Mouse (Mus musculus) lung, adult 2 months (tissue): ENCODE results near the gene Dpep2nb. TPM values are rescaled to one million over a fixed set of nuclear protein-coding genes. Genes with fewer than 3 reads are reported as not detected.
A peak's percentile ranks its signal among the peaks of the same experiment; 100 is the strongest.

ENCODE experiments used
- DNase-seq: peaks from one replicate; pipeline ENCODE4 v3.0.0; 2022
- H3K4me1 ChIP-seq: fragments of 200-500 bp; 2 replicates; pipeline ENCODE4 v1.6.1; 2011; ENCODE audit warnings: low read length; ENCODE audit not compliant: control insufficient read depth, insufficient read depth
- H3K4me3 ChIP-seq: fragments of 200-500 bp; replicated peaks from 2 replicates; pipeline ENCODE3; 2011; ENCODE audit warnings: low read depth, mild to moderate bottlenecking, control low read depth, low read length; ENCODE audit errors: extremely low read depth
- CTCF ChIP-seq: fragments of 200-500 bp; IDR thresholded peaks from 2 replicates; pipeline ENCODE4 v1.5.1; 2011; ENCODE audit warnings: mild to moderate bottlenecking, low read length, control low read depth; ENCODE audit not compliant: insufficient read depth
- POLR2A ChIP-seq: fragments of 200-500 bp; IDR thresholded peaks from 2 replicates; pipeline ENCODE4 v1.6.1; 2011; ENCODE audit warnings: low read depth, mild to moderate bottlenecking, control low read depth, low read length, borderline replicate concordance; ENCODE audit errors: extremely low read depth
- WGBS: fragments of 180-500 bp; shearing (Covaris S2); methylation state at CpG from one replicate; pipeline ENCODE4 v1.1.7; 2018; 5-methylcytosine and 5-hydroxymethylcytosine counted together
- polyA plus RNA-seq: library from polyadenylated mRNA; depleted of rRNA; stranded (reverse); fragments of >200 nt; gene quantifications from 2 replicates; pipeline ENCODE4 v1.2.3, GENCODE M21; 2012

The Dpep2nb gene
- polyA plus RNA-seq, 1 experiment: not detected

DNA sequence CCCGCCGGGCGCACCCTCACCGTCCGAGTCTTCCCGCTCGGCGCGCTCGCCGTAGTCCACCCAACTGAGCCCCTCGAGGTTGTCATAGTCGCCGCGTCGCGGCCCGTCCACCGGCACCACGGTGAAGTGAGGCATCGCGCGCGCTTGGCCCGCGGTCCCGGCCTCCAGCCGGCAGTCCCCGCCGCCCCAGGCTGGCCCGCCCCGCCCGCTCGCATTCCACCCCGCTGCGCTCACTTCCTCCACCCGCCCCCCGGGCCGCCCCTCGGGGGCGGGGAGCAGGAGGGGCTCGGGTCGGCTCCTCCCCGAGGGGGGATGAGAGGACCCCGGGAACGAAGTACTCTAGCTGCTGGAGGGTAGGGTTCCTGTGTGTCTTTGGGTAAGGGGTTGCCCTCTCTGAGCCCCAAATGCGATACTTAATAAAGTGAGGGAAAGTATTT, 39.9 kb downstream of the Dpep2nb start, which contains the start of gene Slc12a4:
Gene Slc12a4 (minus strand): TSS at position 193 of the 437 bp plus-strand sequence.
- Histone ChIP-seq H3K4me1 (peaks cover 17% of the 10 kb centered on the region), H3K4me3 (peak within 1 kb of the TSS; percentile 79)
- TF ChIP-seq CTCF (no peak), POLR2A (peak; percentile 76)
- under 1% methylated on average over 46 of the region's 47 CpGs for WGBS
- peak; percentile 82 for DNase-seq

DNA sequence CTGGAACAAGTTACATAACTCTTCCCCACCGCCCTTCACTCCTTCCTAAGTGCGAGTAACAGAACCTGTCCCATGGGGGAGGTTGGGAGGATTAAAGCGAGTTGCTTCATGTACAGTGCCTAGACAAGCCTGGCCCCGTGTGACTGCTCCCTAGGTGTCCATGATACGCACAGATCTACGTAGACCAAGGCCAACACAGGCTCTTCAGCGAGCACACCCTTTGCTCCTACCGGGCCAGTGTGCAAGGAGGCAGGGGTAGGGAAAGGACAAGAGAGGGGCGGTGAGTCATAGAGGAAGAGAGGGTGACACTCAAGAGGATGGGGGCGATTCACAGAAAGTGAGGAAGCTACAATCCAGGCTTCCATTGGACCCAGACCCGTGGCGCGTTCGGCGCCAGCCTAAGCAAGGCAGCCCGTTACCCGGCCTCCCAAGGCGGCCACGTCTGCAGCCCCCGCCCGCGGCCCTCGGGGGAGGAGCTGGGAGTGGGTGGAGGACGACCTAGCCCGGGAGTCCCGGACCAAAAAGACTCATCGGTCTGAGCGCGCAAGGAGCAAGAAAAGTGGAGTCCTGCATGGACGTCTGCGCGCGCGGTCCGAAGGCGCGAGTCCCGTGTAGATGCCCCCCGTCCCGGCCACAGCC, 40.4 kb downstream of the Dpep2nb start:
- under 1% methylated on average over 40 of the region's 40 CpGs for WGBS
- TF ChIP-seq CTCF (no peak), POLR2A (no peak)
- Histone ChIP-seq H3K4me3 (peak overlapping the region; percentile 75), H3K4me1 (peaks cover 17% of the 10 kb centered on the region)
- no peak for DNase-seq

DNA sequence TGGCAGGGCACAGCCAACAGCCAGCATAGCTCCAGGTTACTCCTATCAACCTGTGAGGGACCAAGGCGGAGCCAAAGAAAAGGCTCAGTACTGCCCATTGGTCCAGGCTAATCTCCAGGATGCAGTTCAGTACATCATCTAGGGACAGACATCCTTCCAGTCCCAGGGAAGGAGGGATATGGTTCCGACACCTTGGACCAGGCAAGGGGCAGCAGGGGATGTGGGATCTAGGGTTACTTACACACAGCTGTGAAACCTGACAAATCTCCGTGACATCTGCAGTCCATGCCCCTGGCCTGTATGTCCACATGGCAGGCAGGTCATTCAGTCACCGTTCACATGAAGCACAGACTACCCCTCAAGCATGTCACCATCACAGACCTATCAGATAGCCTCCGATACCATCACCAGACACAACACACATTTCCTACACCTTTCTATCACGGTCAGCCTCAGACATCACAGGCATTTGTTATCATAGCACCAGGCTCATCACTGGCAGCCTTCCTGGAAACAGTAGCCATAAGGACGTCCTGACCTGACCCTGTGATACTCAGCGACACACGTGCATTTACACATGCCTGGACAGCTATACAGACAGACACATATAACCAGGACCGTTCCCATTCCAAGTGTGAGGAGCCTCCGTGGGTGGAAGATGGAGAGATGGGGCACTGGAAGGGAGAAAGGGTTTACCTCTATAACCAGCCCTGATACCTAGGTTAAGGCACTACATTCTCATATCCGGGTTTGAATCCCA, 41.1 kb downstream of the Dpep2nb start:
- Histone ChIP-seq H3K4me3 (peak overlapping the region; percentile 75), H3K4me1 (peaks cover 17% of the 10 kb centered on the region)
- TF ChIP-seq POLR2A (no peak), CTCF (no peak)
- 47% methylated on average over 12 of the region's 12 CpGs for WGBS
- DNase-seq: no peak

- no peak for TF ChIP-seq CTCF
- WGBS: 93% methylated on average over 10 of the region's 10 CpGs
- H3K4me3 ChIP-seq: no peak overlapping the region
- DNase-seq: no peak
- peaks cover 13% of the 10 kb centered on the region for H3K4me1 ChIP-seq
These were observed 44.2 kb downstream of the Dpep2nb start for GRCm38 (mm10) chr8:105961536-105961935.

DNA sequence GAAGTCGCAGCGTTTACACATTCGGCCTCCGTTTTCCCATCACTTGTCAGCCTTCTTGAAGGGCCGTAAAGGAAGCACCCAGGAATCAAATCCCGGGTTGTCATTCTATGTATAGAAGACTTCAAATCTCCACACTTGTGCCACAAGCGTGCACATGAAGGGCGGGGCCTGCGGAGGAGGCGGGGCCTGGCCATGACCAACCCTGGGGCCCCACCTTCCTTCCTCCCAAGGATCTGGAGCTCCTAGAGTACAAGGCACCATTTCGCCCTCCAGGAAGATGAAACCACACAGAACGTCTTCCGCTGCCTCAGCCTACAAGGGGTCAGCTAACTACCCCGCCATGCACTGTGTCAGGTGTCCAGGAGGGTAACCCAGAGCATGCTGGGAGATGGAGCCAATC, 44.7 kb downstream of the Dpep2nb start:
- 84% methylated on average over 14 of the region's 14 CpGs for WGBS
- Histone ChIP-seq H3K4me3 (no peak overlapping the region), H3K4me1 (peaks cover 11% of the 10 kb centered on the region)
- TF ChIP-seq CTCF: no peak
- no peak for TF ChIP-seq POLR2A
- DNase-seq: no peak

DNA sequence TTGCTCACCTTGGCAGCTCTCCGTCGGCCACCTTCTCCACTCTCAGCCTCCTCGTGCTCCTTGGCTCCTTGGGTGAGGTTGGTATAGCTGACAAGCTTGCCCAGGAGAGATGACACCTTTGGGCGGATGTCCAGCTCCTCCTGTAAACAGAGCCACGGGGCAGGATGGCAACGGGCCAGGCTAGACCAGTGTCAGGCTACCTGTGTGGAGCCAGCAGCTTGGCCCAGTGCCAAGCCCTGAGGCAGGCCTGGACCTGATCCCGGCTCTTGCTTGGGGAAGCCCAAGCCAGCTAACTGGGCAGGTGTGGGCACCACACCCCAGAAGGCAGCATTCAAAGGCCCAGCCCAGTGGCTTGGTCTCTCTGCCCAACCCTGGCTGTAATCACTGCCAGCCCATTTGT, 46.4 kb downstream of the Dpep2nb start:
- no peak for TF ChIP-seq CTCF
- TF ChIP-seq POLR2A: no peak
- WGBS: 54% methylated on average over 7 of the region's 7 CpGs
- Histone ChIP-seq H3K4me1 (peaks cover 5% of the 10 kb centered on the region), H3K4me3 (no peak overlapping the region)
- DNase-seq: peak; percentile 50

DNA sequence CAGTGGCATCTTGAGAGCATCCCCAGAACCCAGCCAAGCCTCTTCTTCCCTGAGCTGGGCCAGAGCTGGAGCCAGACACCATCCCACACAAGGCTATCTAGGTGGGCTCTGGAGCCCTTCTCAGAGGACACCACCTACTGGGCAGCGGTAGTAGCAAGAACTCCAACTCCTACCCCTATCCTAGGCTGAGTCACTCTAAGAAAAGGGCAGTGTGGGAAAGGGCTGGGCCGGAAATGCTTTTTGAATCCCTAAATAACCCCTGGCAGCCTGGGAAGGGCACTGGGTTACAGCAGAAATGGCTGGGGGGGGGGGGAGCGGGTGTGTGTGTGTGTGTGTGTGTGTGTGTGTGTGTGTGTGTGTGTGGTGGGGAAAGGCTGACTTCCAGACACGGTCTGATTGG, 48.0 kb downstream of the Dpep2nb start:
- DNase-seq: no peak
- H3K4me1 ChIP-seq: peaks cover 2% of the 10 kb centered on the region; the same call in 1 of the 2 replicates
- WGBS: 35% methylated on average over 3 of the region's 4 CpGs
- no peak overlapping the region for H3K4me3 ChIP-seq
- TF ChIP-seq CTCF (0 out of 2 replicates have a peak, but pooled peaks have one; percentile 10), POLR2A (no peak)

DNA sequence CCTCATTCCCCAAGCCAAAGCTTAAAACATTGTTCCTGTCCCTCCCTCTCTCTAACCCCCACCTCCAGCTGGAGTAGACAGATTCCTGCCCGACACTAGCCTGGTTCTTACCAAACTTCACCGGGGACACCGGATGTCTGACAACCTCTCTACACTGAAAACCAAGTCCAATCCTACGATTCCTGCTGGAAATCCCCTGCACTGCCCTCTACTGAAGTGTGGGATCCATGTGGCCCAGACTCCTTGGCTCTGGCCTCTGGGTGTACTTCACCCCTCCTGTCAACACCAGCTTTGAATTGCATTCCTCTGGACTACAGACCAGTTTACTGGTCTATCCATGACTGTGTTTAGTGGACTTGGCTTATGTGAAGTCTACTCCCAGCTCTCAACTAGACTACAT, 49.2 kb downstream of the Dpep2nb start:
- 69% methylated on average over 4 of the region's 4 CpGs for WGBS
- DNase-seq: no peak
- no peak overlapping the region for H3K4me3 ChIP-seq
- H3K4me1 ChIP-seq: peaks cover 2% of the 10 kb centered on the region; the same call in 1 of the 2 replicates
- TF ChIP-seq CTCF (no peak), POLR2A (no peak)

GRCm38 (mm10) chr8:105951057-105951659, 54.6 kb downstream of the Dpep2nb start:
- 38% methylated on average over 7 of the region's 7 CpGs for WGBS
- TF ChIP-seq CTCF (no peak), POLR2A (no peak)
- Histone ChIP-seq H3K4me3 (no peak overlapping the region), H3K4me1 (no peaks in the 10 kb centered on the region)
- DNase-seq: no peak
